Mouse (Mus musculus): Measurements from ENCODE around the gene Actn1.

- no peak for TF ChIP-seq CTCF (IDR thresholded peaks at IDR 0.05; ENCODE audit: low read depth)
- peak; percentile 53; the same call in 1 of the 2 replicates for TF ChIP-seq EP300 (IDR thresholded peaks at IDR 0.05; ENCODE audit: low read depth)
These were observed 43.8 kb downstream of the Actn1 start for GRCm38 (mm10) chr12:80216258-80216881.

Data from liver, postnatal 0 days (tissue).